Mouse (Mus musculus): ENCODE data around the gene Abhd14a.
A peak's percentile ranks its signal among the peaks of the same experiment; 100 is the strongest.

DNA sequence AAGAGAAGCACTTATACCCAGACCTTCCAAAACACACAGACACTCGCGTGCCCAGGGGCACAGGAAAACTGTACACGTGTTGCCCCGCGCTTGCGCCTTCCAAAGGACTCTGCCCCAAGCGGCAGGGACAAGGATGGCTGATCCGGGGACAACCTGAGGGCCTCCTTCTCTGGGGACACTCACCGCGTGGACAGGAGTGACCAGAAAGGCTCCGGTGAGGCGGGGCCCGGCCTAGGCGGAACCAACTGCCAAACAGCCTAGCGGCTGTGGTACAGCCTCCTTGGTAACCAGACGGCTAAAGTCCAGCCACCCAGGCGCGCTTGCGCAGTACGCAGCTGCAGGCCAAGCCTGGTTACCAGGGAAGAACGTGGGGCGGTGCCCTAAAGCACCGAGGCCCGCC, at the start of gene Abhd14a, which contains the start of gene Abhd14b:
- peak; percentile 75 to 78; a peak in 2 of 4 replicates for TF ChIP-seq POLR2A (IDR thresholded peaks at IDR 0.05; ENCODE audit: control insufficient read depth in 1 of 2, insufficient read depth in 1 of 2, low read depth in 1 of 2, low read length in 2 of 2, poor library complexity in 1 of 2)
- no peak for TF ChIP-seq EP300 (IDR thresholded peaks at IDR 0.05; ENCODE audit: low read depth in 1 of 2, low read length in 2 of 2)
- peak; percentile 29 to 59 (median 30); a peak in 5 of 6 replicates for TF ChIP-seq CTCF (IDR thresholded peaks at IDR 0.05 in 2 of 3, conservative IDR thresholded peaks at IDR 0.05 in 1 of 3; ENCODE audit: control insufficient read depth in 1 of 3, insufficient read depth in 1 of 3, low read depth in 2 of 3, low read length in 3 of 3, poor library complexity in 1 of 3, severe bottlenecking in 1 of 3)
- peak; percentile 50; the same call in 1 of the 2 replicates for TF ChIP-seq BHLHE40 (IDR thresholded peaks at IDR 0.05; ENCODE audit: borderline replicate concordance, low read depth, low read length)
- TF ChIP-seq TCF12 (IDR thresholded peaks at IDR 0.05; ENCODE audit: low read depth, low read length) = 0 out of 2 replicates have a peak, but pooled peaks have one; percentile 7
- peak; percentile 38; the same call in 1 of the 2 replicates for TF ChIP-seq TBP (IDR thresholded peaks at IDR 0.05; ENCODE audit: low read depth, low read length)
- no peak for TF ChIP-seq SMC3 (IDR thresholded peaks at IDR 0.05; ENCODE audit: low read depth, low read length)
- TF ChIP-seq CHD2 (IDR thresholded peaks at IDR 0.05; ENCODE audit: low read length) = no peak
- TF ChIP-seq MYC (IDR thresholded peaks at IDR 0.05; ENCODE audit: low read depth, low read length) = peak; percentile 91
- peak; percentile 95 for TF ChIP-seq MAX (IDR thresholded peaks at IDR 0.05; ENCODE audit: low read length)

All from MEL (cell line).